Mouse (Mus musculus): ENCODE results near the gene Sp100. TPM values are rescaled to one million over a fixed set of nuclear protein-coding genes. Genes with fewer than 3 reads are reported as not detected.
"Not testable (repeated sequence)": the region's sequence is repeated elsewhere in the genome, so short reads cannot be mapped to it uniquely, and the experiment has no call there.

Gene Sp100
- polyA plus RNA-seq (2015; fragmentation: Nextera tagmentation; extraction: Ambion mirVana) = 118 and 129 TPM in 2 replicates

GRCm38 (mm10) chr1:85649881-85650280 is at the start of gene Sp100:
Gene Sp100, plus strand, starts transcription at chr1:85649988.
- peak; percentile 72 for DNase-seq (ENCODE audit: low spot score)

- not testable (repeated sequence) for DNase-seq (ENCODE audit: low spot score)
These were observed 49.7 kb upstream of the Sp100 start, which contains the start of gene Sp140 for GRCm38 (mm10) chr1:85600078-85600477. Gene Sp140, plus strand, starts transcription at chr1:85600378.

GRCm38 (mm10) chr1:85600794-85601193 is 49.0 kb upstream of the Sp100 start:
- DNase-seq (ENCODE audit: low spot score) = peak; percentile 31

GRCm38 (mm10) chr1:85604341-85604740 is 45.4 kb upstream of the Sp100 start:
- not testable (repeated sequence) for DNase-seq (ENCODE audit: low spot score)

GRCm38 (mm10) chr1:85608361-85608760 is 41.4 kb upstream of the Sp100 start:
- DNase-seq (ENCODE audit: low spot score) = not testable (repeated sequence)

GRCm38 (mm10) chr1:85610581-85610980 is 39.2 kb upstream of the Sp100 start:
- not testable (repeated sequence) for DNase-seq (ENCODE audit: low spot score)

GRCm38 (mm10) chr1:85615096-85615495 is 34.7 kb upstream of the Sp100 start:
- DNase-seq (ENCODE audit: low spot score) = not testable (repeated sequence)

- DNase-seq (ENCODE audit: low spot score) = not testable (repeated sequence)
These were observed 34.0 kb upstream of the Sp100 start for GRCm38 (mm10) chr1:85615819-85616218.

- DNase-seq (ENCODE audit: low spot score) = not testable (repeated sequence)
These were observed 32.6 kb upstream of the Sp100 start for GRCm38 (mm10) chr1:85617161-85617560.

- not testable (repeated sequence) for DNase-seq (ENCODE audit: low spot score)
These were observed 31.1 kb upstream of the Sp100 start for GRCm38 (mm10) chr1:85618689-85619088.

GRCm38 (mm10) chr1:85636936-85637335 is 12.9 kb upstream of the Sp100 start:
- not testable (repeated sequence) for DNase-seq (ENCODE audit: low spot score)

GRCm38 (mm10) chr1:85638144-85638543 is 11.6 kb upstream of the Sp100 start:
- not testable (repeated sequence) for DNase-seq (ENCODE audit: low spot score)

GRCm38 (mm10) chr1:85650524-85650923 is 736 bp downstream of the Sp100 start:
- DNase-seq (ENCODE audit: low spot score) = not testable (repeated sequence)

GRCm38 (mm10) chr1:85651770-85652275 is 2.0 kb downstream of the Sp100 start:
- peak; percentile 2 for DNase-seq (ENCODE audit: low spot score)

GRCm38 (mm10) chr1:85657211-85657610 is 7.4 kb downstream of the Sp100 start:
- DNase-seq (ENCODE audit: low spot score) = not testable (repeated sequence)

- DNase-seq (ENCODE audit: low spot score) = no peak
These were observed 14.5 kb downstream of the Sp100 start for GRCm38 (mm10) chr1:85664266-85664665.

GRCm38 (mm10) chr1:85680226-85680625 is 30.4 kb downstream of the Sp100 start:
- DNase-seq (ENCODE audit: low spot score) = peak; percentile 76

- DNase-seq (ENCODE audit: low spot score) = peak; percentile 28
These were observed 36.9 kb downstream of the Sp100 start for GRCm38 (mm10) chr1:85686666-85687065.

- DNase-seq (ENCODE audit: low spot score) = peak; percentile 90
These were observed 37.6 kb downstream of the Sp100 start for GRCm38 (mm10) chr1:85687346-85687745.

- DNase-seq (ENCODE audit: low spot score) = no peak
These were observed 40.8 kb downstream of the Sp100 start for GRCm38 (mm10) chr1:85690544-85690943.

GRCm38 (mm10) chr1:85692281-85692680 is 42.5 kb downstream of the Sp100 start:
- DNase-seq (ENCODE audit: low spot score) = no peak

GRCm38 (mm10) chr1:85693280-85693679 is 43.5 kb downstream of the Sp100 start:
- DNase-seq (ENCODE audit: low spot score) = no peak

- no peak for DNase-seq (ENCODE audit: low spot score)
These were observed 45.9 kb downstream of the Sp100 start for GRCm38 (mm10) chr1:85695646-85696045.
